Mouse (Mus musculus) left cerebral cortex, postnatal 4 days (tissue): ENCODE data around the gene Pde11a. TPM values are rescaled to one million over a fixed set of nuclear protein-coding genes. Genes with fewer than 3 reads are reported as not detected.

ENCODE experiments used
- DNase-seq: peaks from one replicate; pipeline ENCODE4 v3.0.0-alpha.2; 2022
- intact Hi-C: fragments of 180-260 bp; cut with DNase I; formaldehyde crosslinking; loops from one replicate; pipeline ENCODE4 v1.15.1; 2025
- microRNA-seq: library from miRNA; unstranded; fragments of <30 nt; microRNA quantifications from one replicate; pipeline ENCODE4 v1.2.0, GENCODE M21; 2022
- total RNA-seq, 2 experiments: library from RNA; stranded (reverse); gene quantifications; 2 replicates each; pipeline ENCODE4 v1.2.3; 2021

The Pde11a gene
- total RNA-seq, 2 experiments from 2014 or later: 1.4 to 2.2 TPM

GRCm38 (mm10) chr2:75974131-75974530 is 364.4 kb downstream of the Pde11a start:
- no peak for DNase-seq
- intact Hi-C loops: no loop called here

DNA sequence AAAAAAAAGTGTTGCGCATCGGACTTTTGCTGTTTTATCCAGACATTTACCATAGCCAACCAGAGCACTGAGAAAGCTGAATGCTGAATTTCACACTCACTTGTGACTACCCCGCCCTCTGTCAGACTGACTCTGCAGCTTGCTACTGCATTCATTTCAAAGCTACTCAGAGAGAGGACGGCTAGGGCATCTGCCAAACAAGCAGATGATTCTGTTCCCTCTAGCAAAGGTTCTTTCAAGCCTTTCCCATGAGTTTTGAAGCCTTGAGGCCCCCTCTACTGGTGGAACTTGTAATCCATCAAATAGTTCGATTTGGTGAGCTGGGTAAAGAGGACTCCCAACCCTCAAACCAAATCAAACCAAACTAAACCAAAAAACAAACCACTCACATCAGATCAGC is 373.6 kb downstream of the Pde11a start:
- intact Hi-C loops: loop anchor here (5.0 to 10.0 kb wide), 3 partner anchors 83 to 358 kb away; no protein-coding TSS in a partner anchor
- peak; percentile 70 for DNase-seq

- intact Hi-C loops: loop anchor here (5.0 to 10.0 kb wide), 2 partner anchors 82 to 180 kb away; no protein-coding TSS in a partner anchor
- peak; percentile 81 for DNase-seq
Observed at GRCm38 (mm10) chr2:75964512-75964911, 374.1 kb downstream of the Pde11a start.

GRCm38 (mm10) chr2:75964051-75964450 is 374.5 kb downstream of the Pde11a start:
- no peak for DNase-seq
- intact Hi-C loops: loop anchor here (5.0 to 10.0 kb wide), 2 partner anchors 82 to 179 kb away; no protein-coding TSS in a partner anchor

DNA sequence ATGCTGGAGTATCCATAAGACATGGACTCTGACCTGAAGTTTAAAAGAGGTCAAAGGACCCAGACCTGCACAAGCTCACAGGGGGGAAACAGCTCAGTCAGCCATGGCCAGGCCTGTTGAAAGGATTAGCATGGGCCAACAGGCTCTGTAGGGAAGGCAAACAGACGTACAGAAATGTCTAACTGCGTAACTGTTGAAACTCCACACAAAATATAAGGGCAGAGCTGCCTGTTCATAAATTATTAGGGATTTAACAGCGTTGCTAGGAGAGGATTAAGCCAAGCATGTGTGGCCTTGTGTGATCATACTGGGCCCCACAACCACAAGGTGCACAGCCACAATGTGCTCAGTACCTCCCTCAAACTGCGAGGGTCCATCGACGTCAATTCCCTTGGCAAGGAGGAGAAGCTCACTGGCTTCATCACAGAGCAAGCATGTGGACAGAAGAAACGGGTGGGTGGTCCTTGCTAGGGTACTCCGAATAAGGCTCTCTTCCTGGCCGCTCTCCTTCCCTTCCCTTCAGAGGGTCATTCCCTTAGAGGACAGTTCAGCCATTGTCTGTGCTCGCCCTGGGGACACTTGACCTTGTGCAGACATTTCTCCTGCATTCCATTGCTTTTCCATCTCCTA is 375.2 kb downstream of the Pde11a start:
- intact Hi-C loops: loop anchor here (5.0 to 10.0 kb wide), 2 partner anchors 81 to 179 kb away; no protein-coding TSS in a partner anchor
- DNase-seq: no peak

DNA sequence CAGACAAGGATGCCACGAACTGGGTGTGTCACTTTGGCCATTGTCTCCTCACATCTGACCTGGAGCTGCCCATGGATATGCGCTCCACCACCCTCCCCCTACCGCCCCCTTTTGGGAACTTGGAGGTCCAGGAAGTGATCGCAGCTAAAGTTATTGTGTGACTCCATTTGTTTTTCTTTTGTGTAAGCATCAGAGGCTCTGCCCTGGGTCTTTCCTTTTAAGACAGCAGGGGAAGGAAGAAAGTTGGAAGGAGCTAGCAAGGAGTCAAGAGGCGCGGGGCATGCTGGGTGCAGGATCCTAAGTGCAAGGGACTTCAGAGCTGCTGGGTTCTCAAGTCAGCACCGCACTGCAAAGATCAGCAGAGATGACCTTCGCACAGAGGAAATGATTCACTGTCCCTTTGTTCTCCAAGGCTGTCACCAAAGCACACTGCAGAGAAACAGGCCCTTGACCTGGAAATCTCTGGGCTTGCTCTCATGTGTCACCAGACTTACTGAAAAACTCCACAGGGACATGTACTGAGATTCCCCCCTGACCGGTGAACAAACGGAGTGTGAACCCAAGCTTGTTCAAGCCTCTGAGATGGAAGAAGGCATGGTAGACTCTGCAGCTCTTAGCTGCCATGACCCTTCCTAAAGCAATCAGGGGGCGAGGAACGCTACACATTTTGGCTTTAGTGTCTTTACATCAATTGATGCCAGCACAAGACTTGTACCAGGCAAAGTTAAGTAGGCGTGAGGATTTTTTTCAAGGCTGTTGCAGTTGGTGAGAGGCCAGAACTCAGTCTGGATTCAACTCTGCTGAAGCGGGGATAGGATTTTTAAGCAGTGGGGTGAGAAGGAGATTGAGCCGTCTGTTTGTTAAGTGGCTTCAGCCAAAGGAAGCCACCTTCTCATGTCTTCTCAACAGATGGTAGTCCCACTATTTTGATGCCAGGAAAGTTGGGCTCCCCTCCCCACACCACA is 377.9 kb downstream of the Pde11a start:
- peak; percentile 48 for DNase-seq
- intact Hi-C loops: loop anchor here (5.0 to 10.0 kb wide), 2 partner anchors 78 to 176 kb away; no protein-coding TSS in a partner anchor

DNA sequence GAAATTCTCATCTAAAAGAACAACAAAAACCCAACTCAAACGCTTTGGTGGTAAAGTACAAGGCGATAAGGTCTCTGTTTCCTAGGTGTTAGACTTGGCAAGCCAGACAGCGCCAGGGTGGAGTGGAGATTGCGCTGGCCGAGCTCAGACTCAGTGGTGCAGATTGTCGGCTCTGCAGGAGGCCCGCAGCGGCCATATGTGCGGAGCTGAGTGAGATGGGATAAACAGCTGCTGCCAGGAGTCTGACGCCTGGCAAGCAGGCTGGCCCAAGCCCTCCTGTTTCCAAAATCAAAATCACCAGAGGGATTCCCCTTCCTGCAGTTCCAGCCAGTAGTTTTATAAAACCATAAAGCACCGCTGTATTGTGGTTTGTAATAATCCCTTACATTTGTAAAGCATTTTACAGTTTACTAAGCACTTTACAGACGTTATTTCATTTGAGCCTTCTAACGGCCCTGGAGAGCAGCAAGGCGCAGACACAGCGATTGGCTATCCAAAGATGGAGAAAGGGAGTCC is 378.7 kb downstream of the Pde11a start:
- peak; percentile 90 for DNase-seq
- intact Hi-C loops: loop anchor here (5.0 to 10.0 kb wide), 2 partner anchors 78 to 175 kb away; no protein-coding TSS in a partner anchor

GRCm38 (mm10) chr2:75959183-75959849 is 379.3 kb downstream of the Pde11a start:
- intact Hi-C loops: no loop called here
- DNase-seq: peak; percentile 70

- no peak for DNase-seq
- intact Hi-C loops: no loop called here
Observed at GRCm38 (mm10) chr2:75955709-75956108, 382.9 kb downstream of the Pde11a start.

- DNase-seq: peak; percentile 59
- intact Hi-C loops: no loop called here
Observed at GRCm38 (mm10) chr2:75953320-75953719, 385.3 kb downstream of the Pde11a start.

GRCm38 (mm10) chr2:75950685-75951084 is 387.9 kb downstream of the Pde11a start:
- no peak for DNase-seq
- intact Hi-C loops: no loop called here

Small RNA genes lying within 50 kb of the gene (microRNA-seq; reads per million reads assigned to microRNA genes)
- not detected for gene Gm44337

Other genes with a start within 250 kb of the Pde11a start
- gene Cyct, start 21.7 kb upstream of the Pde11a start, total RNA-seq: not detected
- 10 to 100 TPM; 39.9 to 42.5 TPM for gene Rbm45, start 31.2 kb upstream of the Pde11a start, total RNA-seq
- 10 to 100 TPM; 45.1 to 49.3 TPM for gene Osbpl6, start 67.7 kb upstream of the Pde11a start, total RNA-seq